Mouse (Mus musculus) midbrain, embryonic 15.5 days (tissue): ENCODE measurements around the gene Fmod. TPM values are rescaled to one million over a fixed set of nuclear protein-coding genes. Genes with fewer than 3 reads are reported as not detected.

Experiments used
- ATAC-seq: fragments of 200-750 bp; cut with Nextera tagmentation; replicated peaks from 2 replicates; pipeline ENCODE4 v1.8.0; 2017; ENCODE audit warnings: moderate TSS enrichment
- H3K27ac ChIP-seq: fragments of 300-500 bp; sonication (generic); 2 replicates; pipeline ENCODE4 v1.5.1; 2015; ENCODE audit warnings: mild to moderate bottlenecking, inconsistent platforms
- H3K27me3 ChIP-seq: fragments of 300-500 bp; sonication (generic); replicated peaks from 2 replicates; pipeline ENCODE4 v1.6.1; 2015; ENCODE audit warnings: inconsistent platforms
- H3K36me3 ChIP-seq: fragments of 300-500 bp; sonication (generic); replicated peaks from 2 replicates; pipeline ENCODE4 v1.6.1; 2015; ENCODE audit warnings: inconsistent platforms
- H3K4me1 ChIP-seq: fragments of 300-500 bp; sonication (generic); 2 replicates; pipeline ENCODE4 v1.6.1; 2015; ENCODE audit warnings: inconsistent platforms
- H3K4me2 ChIP-seq: fragments of 300-500 bp; sonication (generic); 2 replicates; pipeline ENCODE4 v1.6.1; 2015; ENCODE audit warnings: inconsistent platforms, mild to moderate bottlenecking, moderate library complexity
- H3K4me3 ChIP-seq: fragments of 300-500 bp; sonication (generic); 2 replicates; pipeline ENCODE4 v1.5.1; 2015; ENCODE audit warnings: mild to moderate bottlenecking, inconsistent platforms
- H3K9ac ChIP-seq: fragments of 300-500 bp; sonication (generic); 2 replicates; pipeline ENCODE4 v1.6.1; 2015; ENCODE audit warnings: mild to moderate bottlenecking, inconsistent platforms
- H3K9me3 ChIP-seq: fragments of 300-500 bp; sonication (generic); 2 replicates; pipeline ENCODE4 v1.6.1; 2016; ENCODE audit warnings: inconsistent platforms
- WGBS: fragments of 180-500 bp; shearing (Covaris S2); methylation state at CpG from one replicate; pipeline ENCODE4 v1.1.7; 2015; ENCODE audit warnings: mixed read lengths; 5-methylcytosine and 5-hydroxymethylcytosine counted together
- polyA plus RNA-seq: library from polyadenylated mRNA; unstranded; fragments of >200 nt; fragmentation: Nextera tagmentation; extraction: Ambion mirVana; gene quantifications from 2 replicates; pipeline ENCODE4 v1.2.1, GENCODE M21; 2015

The Fmod gene
- 15.2 and 21.1 TPM in 2 replicates for polyA plus RNA-seq

- Histone ChIP-seq H3K9ac (no peak within 1 kb of the TSS), H3K36me3 (no peaks in the 10 kb centered on the region), H3K4me2 (no peak within 1 kb of the TSS), H3K27ac (no peak within 1 kb of the TSS), H3K27me3 (no peaks in the 10 kb centered on the region), H3K4me3 (no peak within 1 kb of the TSS), H3K4me1 (no peaks in the 10 kb centered on the region), H3K9me3 (no peaks in the 10 kb centered on the region)
- 50% methylated on average over 9 of the region's 9 CpGs for WGBS
- no peak for ATAC-seq
Observed at GRCm38 (mm10) chr1:134037172-134037571, at the start of gene Fmod. TSS of gene Fmod (plus strand) at chr1:134037254.

DNA sequence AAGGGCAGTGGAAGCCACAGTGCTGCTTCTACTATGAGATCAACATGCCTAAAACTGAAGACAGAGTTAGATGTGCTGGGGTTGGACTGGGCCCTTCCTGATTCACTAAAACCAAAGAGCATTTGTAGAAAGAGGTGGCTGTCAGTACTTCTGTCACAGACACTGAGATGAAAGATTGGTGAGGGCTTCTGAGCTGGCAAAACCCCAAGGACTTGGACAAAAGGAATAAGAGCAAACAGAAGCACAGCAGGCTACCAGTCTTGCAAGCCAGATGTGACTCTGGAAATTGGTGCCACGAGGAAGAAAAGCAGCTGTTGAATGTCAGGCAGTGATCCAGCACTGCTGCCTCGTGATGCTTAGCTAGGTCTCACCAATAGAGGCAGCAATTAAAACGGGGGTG is 48.2 kb upstream of the Fmod start:
- H3K4me1 ChIP-seq = 0 out of 2 replicates have a peak, but pooled peaks cover 2% of the 10 kb centered on the region
- H3K4me3 ChIP-seq = no peak overlapping the region
- H3K9ac ChIP-seq = no peak overlapping the region
- no peaks in the 10 kb centered on the region for H3K36me3 ChIP-seq
- ATAC-seq = no peak
- H3K4me2 ChIP-seq = no peak overlapping the region
- no peaks in the 10 kb centered on the region for H3K27me3 ChIP-seq
- no peaks in the 10 kb centered on the region for H3K9me3 ChIP-seq
- WGBS = 17% methylated on average over 3 of the region's 3 CpGs
- no peak overlapping the region for H3K27ac ChIP-seq

DNA sequence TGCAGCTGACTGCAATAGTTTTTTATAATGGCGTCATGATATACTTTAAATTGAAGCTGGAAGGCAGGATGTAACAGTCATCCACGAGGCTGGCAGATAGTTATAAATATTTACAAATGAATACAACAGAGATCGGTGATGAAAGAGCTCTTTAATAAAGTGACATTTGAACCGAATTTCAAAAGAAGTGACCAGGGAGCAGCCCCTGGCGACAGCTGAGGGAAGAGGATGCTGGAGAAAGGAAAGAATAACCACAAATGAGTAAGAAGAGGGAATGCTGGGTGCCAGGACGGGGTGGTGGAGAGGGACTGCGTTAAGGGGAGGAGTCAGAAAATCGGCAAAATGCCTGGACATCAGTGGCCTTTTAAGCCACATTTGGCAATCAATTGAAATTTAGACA is 45.8 kb upstream of the Fmod start:
- no peak overlapping the region for H3K27ac ChIP-seq
- WGBS = 55% methylated on average over 8 of the region's 8 CpGs

DNA sequence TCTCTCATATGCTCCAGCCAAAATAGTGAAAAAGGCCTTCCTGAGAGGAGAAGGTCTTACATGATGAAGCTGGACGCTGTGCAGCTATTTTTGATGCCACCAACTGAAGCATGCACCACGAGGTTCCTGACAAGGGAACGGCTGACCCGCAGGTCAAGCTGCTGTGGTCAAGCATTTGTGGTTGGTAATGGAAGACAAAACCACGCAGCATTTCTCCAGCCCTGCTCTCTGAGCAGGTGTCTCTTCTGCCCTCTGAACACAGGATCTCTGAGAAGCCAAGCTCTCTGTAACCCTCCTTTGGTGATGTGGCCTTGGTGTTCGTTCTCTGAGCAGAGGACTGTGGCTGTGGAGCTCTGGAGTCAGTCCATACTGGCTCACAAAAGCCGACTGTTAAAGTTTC is 31.6 kb upstream of the Fmod start:
- H3K4me1 ChIP-seq = no peaks in the 10 kb centered on the region
- no peak for ATAC-seq
- no peaks in the 10 kb centered on the region for H3K27me3 ChIP-seq

More for the DNA sequence above, 45.8 kb upstream of the Fmod start:
- H3K27me3 ChIP-seq = no peaks in the 10 kb centered on the region
- H3K4me1 ChIP-seq = 0 out of 2 replicates have a peak, but pooled peaks cover 2% of the 10 kb centered on the region
- no peak overlapping the region for H3K4me3 ChIP-seq
- no peak overlapping the region for H3K4me2 ChIP-seq
- no peak for ATAC-seq
- H3K36me3 ChIP-seq = no peaks in the 10 kb centered on the region
- H3K9ac ChIP-seq = no peak overlapping the region
- H3K9me3 ChIP-seq = no peaks in the 10 kb centered on the region

GRCm38 (mm10) chr1:134006105-134006764 is 30.8 kb upstream of the Fmod start:
- H3K4me3 ChIP-seq = no peak overlapping the region
- H3K27ac ChIP-seq = no peak overlapping the region
- no peaks in the 10 kb centered on the region for H3K27me3 ChIP-seq
- 91% methylated on average over 11 of the region's 11 CpGs for WGBS
- no peak overlapping the region for H3K9ac ChIP-seq
- H3K4me1 ChIP-seq = no peaks in the 10 kb centered on the region
- H3K4me2 ChIP-seq = no peak overlapping the region
- no peak for ATAC-seq
- H3K36me3 ChIP-seq = no peaks in the 10 kb centered on the region
- H3K9me3 ChIP-seq = no peaks in the 10 kb centered on the region

More for the DNA sequence above, 31.6 kb upstream of the Fmod start:
- Histone ChIP-seq H3K27ac (no peak overlapping the region), H3K4me2 (no peak overlapping the region), H3K4me3 (no peak overlapping the region), H3K9me3 (no peaks in the 10 kb centered on the region), H3K9ac (no peak overlapping the region), H3K36me3 (no peaks in the 10 kb centered on the region)
- 70% methylated on average over 7 of the region's 7 CpGs for WGBS

GRCm38 (mm10) chr1:134024293-134024971 is 12.6 kb upstream of the Fmod start:
- Histone ChIP-seq H3K4me2 (no peak overlapping the region), H3K36me3 (no peaks in the 10 kb centered on the region), H3K4me3 (no peak overlapping the region), H3K27me3 (no peaks in the 10 kb centered on the region), H3K9ac (no peak overlapping the region), H3K4me1 (no peaks in the 10 kb centered on the region), H3K27ac (no peak overlapping the region), H3K9me3 (no peaks in the 10 kb centered on the region)
- 90% methylated on average over 9 of the region's 9 CpGs for WGBS
- ATAC-seq = no peak

DNA sequence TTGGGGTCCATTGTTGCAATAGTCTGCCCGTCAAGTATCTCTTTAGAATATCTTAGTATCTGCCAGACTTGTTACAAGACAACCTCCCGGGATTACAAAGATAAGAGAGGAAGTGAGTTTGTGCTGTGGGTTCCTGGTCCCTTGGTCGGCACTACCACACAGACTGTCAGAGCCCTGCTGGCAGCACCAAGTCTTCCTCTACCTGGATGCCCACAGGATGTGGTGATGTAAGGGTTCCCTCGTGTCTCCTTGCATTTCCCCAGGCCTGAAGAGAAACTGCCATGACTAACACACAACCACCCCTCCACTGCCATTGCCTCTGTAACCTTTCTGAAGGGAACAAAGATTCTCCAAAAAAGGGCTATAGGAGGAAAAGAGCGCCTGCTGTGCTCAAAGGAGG is 11.1 kb upstream of the Fmod start:
- H3K27me3 ChIP-seq = no peaks in the 10 kb centered on the region
- H3K4me3 ChIP-seq = no peak overlapping the region
- H3K4me2 ChIP-seq = no peak overlapping the region
- no peaks in the 10 kb centered on the region for H3K36me3 ChIP-seq
- H3K9ac ChIP-seq = no peak overlapping the region
- no peaks in the 10 kb centered on the region for H3K4me1 ChIP-seq
- WGBS = 73% methylated on average over 5 of the region's 5 CpGs
- H3K27ac ChIP-seq = no peak overlapping the region
- ATAC-seq = no peak
- no peaks in the 10 kb centered on the region for H3K9me3 ChIP-seq

- H3K9ac ChIP-seq = no peak overlapping the region
- no peak overlapping the region for H3K4me3 ChIP-seq
- no peaks in the 10 kb centered on the region for H3K9me3 ChIP-seq
- H3K27me3 ChIP-seq = no peaks in the 10 kb centered on the region
- ATAC-seq = no peak
- no peaks in the 10 kb centered on the region for H3K4me1 ChIP-seq
- no peak overlapping the region for H3K4me2 ChIP-seq
- WGBS = 86% methylated on average over 9 of the region's 9 CpGs
- no peak overlapping the region for H3K27ac ChIP-seq
- no peaks in the 10 kb centered on the region for H3K36me3 ChIP-seq
Observed at GRCm38 (mm10) chr1:134026741-134027140, 10.3 kb upstream of the Fmod start.

DNA sequence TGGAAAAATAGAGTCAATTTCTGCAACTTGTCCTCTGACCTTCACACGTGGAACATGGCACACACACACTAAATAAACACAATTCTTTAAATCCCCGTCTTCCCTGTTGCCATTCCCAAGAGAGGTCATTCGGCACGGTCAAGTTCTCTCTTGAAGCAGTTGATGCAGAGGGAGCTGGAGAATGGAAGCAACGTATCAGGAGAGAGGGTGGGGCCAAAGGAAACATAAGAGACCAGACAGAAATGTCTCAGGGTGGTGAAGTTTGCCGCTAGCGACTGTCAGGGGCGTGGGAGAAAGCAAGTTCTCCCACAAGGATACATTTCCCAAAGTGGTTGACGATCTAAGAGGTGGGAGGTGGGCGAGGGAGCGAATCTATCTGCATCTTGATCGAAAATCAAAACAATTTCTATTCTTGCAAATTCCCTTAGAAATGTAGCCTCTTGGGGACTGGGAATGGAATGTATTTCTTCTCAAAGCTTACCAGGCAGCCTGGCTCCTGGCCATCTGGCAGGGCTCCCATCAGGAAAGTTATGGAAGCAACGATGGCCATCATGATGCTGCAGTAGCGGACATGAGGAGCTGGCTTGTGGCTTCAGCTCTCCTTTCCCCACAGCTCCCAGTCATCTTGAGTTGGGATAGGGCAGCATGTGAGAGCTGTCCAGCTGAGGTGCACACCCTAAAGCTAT is 8.8 kb upstream of the Fmod start:
- H3K9ac ChIP-seq = no peak overlapping the region
- H3K27me3 ChIP-seq = no peaks in the 10 kb centered on the region
- ATAC-seq = no peak
- 81% methylated on average over 14 of the region's 14 CpGs for WGBS
- no peaks in the 10 kb centered on the region for H3K9me3 ChIP-seq
- no peaks in the 10 kb centered on the region for H3K4me1 ChIP-seq
- H3K4me2 ChIP-seq = no peak overlapping the region
- H3K27ac ChIP-seq = no peak overlapping the region
- H3K36me3 ChIP-seq = no peaks in the 10 kb centered on the region
- H3K4me3 ChIP-seq = no peak overlapping the region

DNA sequence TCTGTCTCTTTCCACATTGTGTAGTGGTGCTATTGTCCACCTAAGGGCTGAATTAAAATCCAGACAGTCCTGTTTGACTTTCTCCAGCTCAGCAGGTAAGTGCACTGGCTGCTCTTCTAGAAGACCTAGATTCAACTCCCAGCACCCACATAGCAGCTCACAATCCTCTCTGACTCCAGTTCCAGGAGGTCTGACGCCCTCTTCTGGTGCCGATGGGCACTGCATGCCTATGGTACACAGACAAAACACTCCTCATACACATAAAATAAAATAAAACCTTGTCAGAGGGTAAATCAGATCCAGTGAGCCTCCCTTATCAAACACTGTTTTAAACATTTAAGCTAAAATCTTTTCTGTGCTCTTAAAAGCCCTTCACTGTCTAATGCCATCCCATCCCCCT is 562 bp upstream of the Fmod start:
- Histone ChIP-seq H3K27me3 (no peaks in the 10 kb centered on the region), H3K27ac (no peak overlapping the region), H3K36me3 (no peaks in the 10 kb centered on the region), H3K4me2 (no peak overlapping the region), H3K4me3 (no peak overlapping the region), H3K9me3 (no peaks in the 10 kb centered on the region), H3K9ac (no peak overlapping the region), H3K4me1 (no peaks in the 10 kb centered on the region)
- 61% methylated on average over 2 of the region's 2 CpGs for WGBS
- ATAC-seq = no peak

GRCm38 (mm10) chr1:134038336-134038735 is 1.3 kb downstream of the Fmod start:
- H3K9me3 ChIP-seq = no peaks in the 10 kb centered on the region
- WGBS = 89% methylated on average over 4 of the region's 4 CpGs
- H3K4me3 ChIP-seq = no peak overlapping the region
- no peak overlapping the region for H3K27ac ChIP-seq
- no peak for ATAC-seq
- peaks cover 6% of the 10 kb centered on the region for H3K4me1 ChIP-seq
- H3K4me2 ChIP-seq = no peak overlapping the region
- H3K9ac ChIP-seq = no peak overlapping the region
- no peaks in the 10 kb centered on the region for H3K27me3 ChIP-seq
- H3K36me3 ChIP-seq = no peaks in the 10 kb centered on the region

- no peaks in the 10 kb centered on the region for H3K36me3 ChIP-seq
- no peak overlapping the region for H3K4me2 ChIP-seq
- no peaks in the 10 kb centered on the region for H3K27me3 ChIP-seq
- WGBS = 85% methylated on average over 2 of the region's 2 CpGs
- ATAC-seq = no peak
- no peak overlapping the region for H3K4me3 ChIP-seq
- no peak overlapping the region for H3K27ac ChIP-seq
- H3K4me1 ChIP-seq = peaks cover 9% of the 10 kb centered on the region
- no peak overlapping the region for H3K9ac ChIP-seq
- no peaks in the 10 kb centered on the region for H3K9me3 ChIP-seq
Observed at GRCm38 (mm10) chr1:134039361-134039760, 2.3 kb downstream of the Fmod start.
